Mouse (Mus musculus) c-Kit-positive CD71-positive TER-119-negative erythroid progenitor cells, embryonic 14.5 days (primary cell): ENCODE data around the gene Rap1b.

Experiments used
- DNase-seq: peaks from one replicate; pipeline ENCODE4 v3.0.0-alpha.2; 2013; ENCODE audit warnings: low read depth

Rap1b gene

DNA sequence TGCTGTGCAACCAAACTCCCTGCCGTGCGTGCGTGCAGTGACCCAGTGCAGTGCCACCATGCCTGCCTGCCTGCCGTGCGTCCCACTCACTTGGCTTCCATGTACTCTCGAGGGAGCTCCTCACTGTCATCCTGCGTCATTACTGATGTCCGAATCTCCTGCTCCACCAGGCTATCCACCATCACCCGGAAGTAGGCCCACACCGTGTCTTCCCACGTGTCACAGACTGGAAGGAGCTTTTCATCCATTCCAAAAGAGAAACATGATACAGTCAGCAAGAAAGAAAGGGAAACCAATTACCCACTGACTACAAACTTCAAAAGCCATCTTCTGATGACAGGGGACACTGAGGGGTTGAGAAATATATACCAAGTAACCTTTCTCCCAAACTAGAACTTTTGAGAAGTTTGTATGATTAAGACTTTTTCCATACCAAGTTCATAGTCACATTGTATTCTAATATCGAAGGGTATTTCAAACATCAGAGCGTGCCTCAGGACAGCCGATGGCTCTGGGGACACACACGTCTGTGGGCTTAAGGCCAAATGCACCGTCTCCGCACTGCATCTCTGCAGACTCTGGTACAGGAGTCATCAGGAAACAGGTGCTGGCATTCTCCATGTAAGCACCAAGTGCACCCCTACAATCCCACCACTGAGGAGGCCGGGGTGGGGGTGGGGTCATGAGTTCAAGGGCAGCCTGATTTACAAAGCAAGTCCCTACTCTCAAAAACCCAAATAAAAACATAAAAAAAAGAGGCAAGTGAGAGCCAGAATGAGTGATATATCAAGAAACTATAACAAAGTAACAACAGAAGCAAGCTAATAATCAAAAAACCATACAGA is 75.3 kb downstream of the Rap1b start:
- DNase-seq: no peak

DNA sequence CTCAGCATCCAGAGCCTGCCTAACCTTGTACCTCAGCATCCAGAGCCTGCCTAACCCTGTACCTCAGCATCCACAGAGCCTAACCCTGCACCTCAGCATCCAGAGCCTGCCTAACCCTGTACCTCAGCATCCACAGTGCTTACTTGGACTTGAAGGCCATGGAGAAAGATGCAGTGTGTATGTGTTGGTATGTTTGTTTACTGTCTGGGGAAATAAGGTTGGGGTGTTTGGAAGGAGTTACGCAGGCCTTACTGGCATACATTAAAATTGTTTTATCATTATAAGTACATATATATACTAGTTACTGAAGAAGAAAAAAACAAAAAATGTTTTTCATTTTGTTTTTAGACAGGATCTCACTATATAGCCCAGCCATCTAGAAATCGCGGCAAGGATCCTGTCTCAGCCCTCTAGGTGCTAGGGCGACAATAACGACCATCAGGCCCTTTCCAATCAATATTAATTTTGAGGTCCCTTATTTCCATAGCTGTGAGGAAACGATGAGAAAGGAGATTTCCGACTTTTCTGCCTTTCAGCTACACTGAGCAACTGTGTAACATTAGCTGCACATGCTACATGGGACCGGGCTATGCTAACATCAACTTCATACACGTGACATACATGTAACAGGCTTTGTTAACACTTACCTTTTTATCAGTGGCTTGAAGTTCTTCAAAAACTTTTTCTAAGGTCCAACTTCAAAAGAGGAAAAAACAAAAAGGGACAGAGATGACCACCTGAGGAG is 76.1 kb downstream of the Rap1b start:
- DNase-seq: no peak

DNA sequence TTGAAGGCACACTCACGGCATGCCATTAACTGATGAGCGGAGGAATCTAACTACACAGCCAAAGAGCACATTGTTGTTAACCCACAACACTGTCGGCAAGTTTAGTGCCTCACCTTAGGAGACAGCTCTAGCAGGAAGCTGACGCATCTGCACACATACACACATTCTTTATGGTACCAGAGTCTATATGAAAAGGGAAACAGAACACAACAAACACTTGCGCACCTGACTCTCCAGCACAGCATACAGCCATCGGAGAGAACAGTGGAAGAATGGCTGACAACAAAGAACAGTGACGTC is 77.7 kb downstream of the Rap1b start:
- DNase-seq: no peak

DNA sequence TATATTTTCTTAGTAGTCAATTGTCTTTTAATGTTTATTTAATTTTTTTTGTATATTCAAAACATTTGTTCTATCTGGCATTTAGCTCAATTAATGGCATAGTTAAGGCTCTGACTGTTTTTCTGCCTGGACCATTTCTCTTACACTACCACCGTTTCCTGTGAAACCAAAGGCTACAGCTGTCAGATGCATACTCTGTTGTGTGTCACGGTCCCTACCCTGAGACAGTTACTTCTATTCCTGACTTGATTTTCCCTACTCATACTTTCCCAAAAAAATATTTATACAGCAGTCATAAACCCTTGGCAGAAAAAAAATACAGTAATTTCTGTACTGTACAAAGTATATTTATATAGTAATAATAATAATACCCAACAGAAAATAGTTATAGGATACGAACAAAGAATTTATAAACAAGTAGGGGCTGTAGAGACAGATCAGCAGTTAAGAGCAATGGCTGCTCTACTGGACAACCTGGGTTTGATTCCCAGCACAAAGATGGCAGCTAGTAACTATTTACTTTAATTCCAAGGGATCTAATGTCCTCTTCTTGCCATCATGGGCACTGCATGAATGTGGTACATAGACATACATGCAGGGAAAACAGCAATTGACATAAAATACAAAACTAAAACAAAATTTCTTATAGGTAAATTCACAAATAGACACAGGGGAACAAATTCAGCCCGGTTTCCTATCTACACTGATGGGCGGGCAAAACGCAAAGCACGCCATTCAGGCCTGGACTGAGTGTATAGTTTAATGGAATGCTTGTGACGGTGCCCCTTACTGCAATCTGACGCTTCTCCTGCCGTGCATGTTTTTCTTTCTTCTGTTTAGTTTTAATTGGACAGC is 78.3 kb downstream of the Rap1b start:
- DNase-seq: no peak

DNA sequence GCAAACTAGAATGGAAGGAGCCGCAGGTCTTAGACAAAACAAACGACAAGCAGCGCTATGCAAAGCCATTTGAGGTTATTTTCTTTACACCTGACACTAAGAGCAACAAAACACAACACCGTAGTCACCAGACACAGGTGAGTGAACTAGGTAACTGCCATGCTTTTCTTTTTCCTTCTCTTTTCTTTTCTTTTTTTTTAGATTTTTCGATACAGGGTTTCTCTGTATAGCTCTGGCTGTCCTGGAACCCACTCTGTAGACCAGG is 79.0 kb downstream of the Rap1b start:
- DNase-seq: no peak

DNA sequence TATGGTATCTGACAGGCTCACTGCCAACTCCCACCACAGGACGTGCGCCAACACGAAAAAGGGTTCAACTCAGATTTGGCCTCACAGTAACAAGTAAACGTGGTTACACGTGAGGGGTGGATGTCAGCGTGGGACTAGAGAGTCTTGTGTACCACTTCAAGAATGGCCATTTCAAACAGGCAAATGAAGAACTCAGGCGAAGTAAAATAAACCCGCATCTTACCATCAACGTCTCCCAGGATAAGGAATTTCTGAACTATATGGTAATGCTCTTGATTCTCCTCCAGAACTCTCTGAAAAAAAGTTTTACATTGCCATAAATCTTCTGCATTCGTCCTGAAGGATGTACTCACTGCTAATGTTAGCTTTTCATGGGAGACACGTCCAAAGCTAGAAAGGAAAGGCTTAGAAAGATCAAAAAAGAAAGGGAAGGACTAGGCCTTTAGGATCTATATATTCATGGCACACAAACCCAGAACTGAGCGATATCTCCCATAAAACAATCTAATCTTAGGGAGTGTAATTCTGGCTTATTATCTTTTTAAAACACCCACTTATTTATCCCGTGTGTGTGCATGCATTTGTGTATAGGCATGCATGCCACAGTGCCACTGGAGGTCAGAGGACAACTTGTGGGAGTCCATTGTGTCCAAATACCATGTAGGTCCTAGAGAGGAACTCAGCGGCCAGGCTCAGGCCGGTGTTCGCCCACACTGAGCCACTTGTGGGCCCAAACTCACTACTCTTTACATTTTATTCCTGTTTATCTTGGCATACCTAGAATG is 79.5 kb downstream of the Rap1b start:
- no peak for DNase-seq

DNA sequence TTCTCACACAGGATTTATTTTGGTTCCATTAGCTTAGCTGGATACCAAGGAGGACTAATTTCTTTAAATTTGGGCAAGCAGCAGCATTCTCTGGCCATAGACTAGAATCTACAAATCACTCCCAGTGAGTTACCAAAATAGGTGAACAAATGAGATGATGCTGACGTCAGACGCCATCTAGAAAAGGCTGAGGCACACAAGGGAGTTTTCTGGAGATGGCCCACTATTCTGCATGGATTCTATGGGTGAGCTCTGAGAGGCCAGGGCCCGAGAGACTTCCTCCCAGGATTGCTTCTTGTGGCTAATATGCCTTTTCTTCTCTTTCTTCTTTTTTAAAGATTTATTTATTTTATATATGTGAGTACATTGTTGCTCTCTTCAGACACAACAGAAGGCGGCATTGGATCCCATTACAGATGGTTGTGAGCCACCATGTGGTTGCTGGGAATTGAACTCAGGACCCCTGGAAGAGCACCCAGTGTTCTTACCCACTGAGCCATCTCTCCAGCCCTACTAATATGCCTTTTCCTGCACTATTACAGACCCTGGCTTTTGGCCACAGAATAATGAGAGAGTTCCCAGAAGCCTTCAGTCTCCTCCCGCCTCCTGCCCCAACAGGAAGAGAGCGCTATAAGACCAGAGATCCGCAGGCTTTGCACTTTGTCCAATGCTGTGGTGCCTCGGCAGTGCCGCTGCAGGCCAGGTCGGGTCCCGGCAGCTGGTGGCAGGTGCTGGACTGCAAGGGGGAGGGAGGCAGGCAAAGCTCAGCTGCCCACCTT is 80.5 kb downstream of the Rap1b start:
- DNase-seq: no peak

DNA sequence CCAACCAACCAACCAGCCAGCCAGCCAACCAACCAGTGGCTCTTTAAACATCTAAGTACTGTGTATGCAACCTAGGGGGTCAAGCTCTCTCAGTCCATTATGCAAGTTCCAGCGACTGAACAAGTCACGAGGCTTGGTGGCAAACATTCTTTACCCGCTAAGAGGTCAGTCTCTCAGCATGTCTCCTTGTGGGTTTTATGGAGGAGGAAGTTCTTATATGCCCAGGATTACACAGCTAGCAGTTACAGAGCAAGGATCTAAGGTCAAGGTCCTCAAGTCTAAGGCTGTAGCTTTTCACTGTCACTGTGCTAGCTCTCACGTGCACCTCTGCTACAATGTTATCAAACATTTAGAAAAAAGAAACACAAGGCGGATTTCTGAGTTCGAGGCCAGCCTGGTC is 81.2 kb downstream of the Rap1b start:
- no peak for DNase-seq
